Mouse (Mus musculus): ENCODE measurements around the gene Igfbp4. TPM values are rescaled to one million over a fixed set of nuclear protein-coding genes. Genes with fewer than 3 reads are reported as not detected.

The Igfbp4 gene
- total and polyA plus RNA-seq, 2 experiments, result 662 to 1,830 TPM

GRCm38 (mm10) chr11:99036254-99036653 lies 4.8 kb upstream of the Igfbp4 start:
- H3K27me3 ChIP-seq (ENCODE audit: control insufficient read depth, insufficient read depth, low read length), result no peaks in the 10 kb centered on the region
- no peak overlapping the region for H3K27ac ChIP-seq (replicated peaks; ENCODE audit: insufficient read depth, low read depth, low read length)
- H3K79me2 ChIP-seq (ENCODE audit: control insufficient read depth, insufficient read depth, low read length), result peaks cover 1% of the 10 kb centered on the region
- H3K4me1 ChIP-seq (ENCODE audit: control insufficient read depth, insufficient read depth, low read length), result no peaks in the 10 kb centered on the region
- TF ChIP-seq POLR2A (IDR thresholded peaks at IDR 0.05; ENCODE audit: extremely low read depth, insufficient read depth, low read length) (no peak), CTCF (IDR thresholded peaks at IDR 0.05; ENCODE audit: low read depth, low read length) (no peak)
- no peaks in the 10 kb centered on the region for H3K36me3 ChIP-seq (ENCODE audit: control insufficient read depth, insufficient read depth, low read length)
- H3K4me3 ChIP-seq (ENCODE audit: insufficient read depth, low read depth, low read length), result no peak overlapping the region
- no peak overlapping the region for H3K9ac ChIP-seq (ENCODE audit: low read depth, low read length)
- 69% methylated on average over 6 of the region's 6 CpGs for WGBS
- DNase-seq (ENCODE audit: extremely low read depth, low read depth, low spot score), result no peak

GRCm38 (mm10) chr11:99039782-99040181 lies 1.3 kb upstream of the Igfbp4 start:
- TF ChIP-seq POLR2A (IDR thresholded peaks at IDR 0.05; ENCODE audit: extremely low read depth, insufficient read depth, low read length) (no peak), CTCF (IDR thresholded peaks at IDR 0.05; ENCODE audit: low read depth, low read length) (peak; percentile 84)
- H3K27me3 ChIP-seq (ENCODE audit: control insufficient read depth, insufficient read depth, low read length), result no peaks in the 10 kb centered on the region
- H3K27ac ChIP-seq (replicated peaks; ENCODE audit: insufficient read depth, low read depth, low read length), result peak overlapping the region; percentile 45
- peak overlapping the region; percentile 19; the same call in 1 of the 2 replicates for H3K4me3 ChIP-seq (ENCODE audit: insufficient read depth, low read depth, low read length)
- peaks cover 3% of the 10 kb centered on the region for H3K4me1 ChIP-seq (ENCODE audit: control insufficient read depth, insufficient read depth, low read length)
- WGBS, result under 1% methylated on average over 15 of the region's 15 CpGs
- peak overlapping the region; percentile 60 for H3K9ac ChIP-seq (ENCODE audit: low read depth, low read length)
- peaks cover 11% of the 10 kb centered on the region for H3K79me2 ChIP-seq (ENCODE audit: control insufficient read depth, insufficient read depth, low read length)
- peak; percentile 77 for DNase-seq (ENCODE audit: extremely low read depth, low read depth, low spot score)
- peaks cover 2% of the 10 kb centered on the region; the same call in 1 of the 2 replicates for H3K36me3 ChIP-seq (ENCODE audit: control insufficient read depth, insufficient read depth, low read length)

GRCm38 (mm10) chr11:99040346-99040974 lies 584 bp upstream of the Igfbp4 start:
- Histone ChIP-seq H3K27me3 (ENCODE audit: control insufficient read depth, insufficient read depth, low read length) (no peaks in the 10 kb centered on the region), H3K9ac (ENCODE audit: low read depth, low read length) (peak overlapping the region; percentile 99), H3K4me3 (ENCODE audit: insufficient read depth, low read depth, low read length) (peak overlapping the region; percentile 92), H3K79me2 (ENCODE audit: control insufficient read depth, insufficient read depth, low read length) (peaks cover 11% of the 10 kb centered on the region), H3K27ac (replicated peaks; ENCODE audit: insufficient read depth, low read depth, low read length) (peak overlapping the region; percentile 98), H3K36me3 (ENCODE audit: control insufficient read depth, insufficient read depth, low read length) (peaks cover 3% of the 10 kb centered on the region; the same call in 1 of the 2 replicates), H3K4me1 (ENCODE audit: control insufficient read depth, insufficient read depth, low read length) (peaks cover 7% of the 10 kb centered on the region)
- TF ChIP-seq POLR2A (IDR thresholded peaks at IDR 0.05; ENCODE audit: extremely low read depth, insufficient read depth, low read length), result no peak
- peak; percentile 40 for TF ChIP-seq CTCF (IDR thresholded peaks at IDR 0.05; ENCODE audit: low read depth, low read length)
- WGBS, result under 1% methylated on average over 17 of the region's 17 CpGs
- DNase-seq (ENCODE audit: extremely low read depth, low read depth, low spot score), result peak; percentile 82

- H3K4me1 ChIP-seq (ENCODE audit: control insufficient read depth, insufficient read depth, low read length), result peaks cover 13% of the 10 kb centered on the region
- DNase-seq (ENCODE audit: extremely low read depth, low read depth, low spot score), result peak; percentile 61
- 6% methylated on average over 16 of the region's 16 CpGs for WGBS
- peaks cover 11% of the 10 kb centered on the region for H3K79me2 ChIP-seq (ENCODE audit: control insufficient read depth, insufficient read depth, low read length)
- H3K9ac ChIP-seq (ENCODE audit: low read depth, low read length), result peak overlapping the region; percentile 99
- H3K27me3 ChIP-seq (ENCODE audit: control insufficient read depth, insufficient read depth, low read length), result no peaks in the 10 kb centered on the region
- TF ChIP-seq CTCF (IDR thresholded peaks at IDR 0.05; ENCODE audit: low read depth, low read length) (no peak), POLR2A (IDR thresholded peaks at IDR 0.05; ENCODE audit: extremely low read depth, insufficient read depth, low read length) (no peak)
- H3K36me3 ChIP-seq (ENCODE audit: control insufficient read depth, insufficient read depth, low read length), result peaks cover 7% of the 10 kb centered on the region; the same call in 1 of the 2 replicates
- peak overlapping the region; percentile 98 for H3K27ac ChIP-seq (replicated peaks; ENCODE audit: insufficient read depth, low read depth, low read length)
- H3K4me3 ChIP-seq (ENCODE audit: insufficient read depth, low read depth, low read length), result peak overlapping the region; percentile 92
Measured at GRCm38 (mm10) chr11:99041841-99042780, 1.1 kb downstream of the Igfbp4 start.

GRCm38 (mm10) chr11:99042834-99043431 lies 1.9 kb downstream of the Igfbp4 start:
- peak overlapping the region; percentile 98 for H3K27ac ChIP-seq (replicated peaks; ENCODE audit: insufficient read depth, low read depth, low read length)
- H3K27me3 ChIP-seq (ENCODE audit: control insufficient read depth, insufficient read depth, low read length), result no peaks in the 10 kb centered on the region
- peaks cover 21% of the 10 kb centered on the region for H3K4me1 ChIP-seq (ENCODE audit: control insufficient read depth, insufficient read depth, low read length)
- H3K4me3 ChIP-seq (ENCODE audit: insufficient read depth, low read depth, low read length), result peak overlapping the region; percentile 92
- 2% methylated on average over 12 of the region's 12 CpGs for WGBS
- peaks cover 11% of the 10 kb centered on the region for H3K79me2 ChIP-seq (ENCODE audit: control insufficient read depth, insufficient read depth, low read length)
- H3K36me3 ChIP-seq (ENCODE audit: control insufficient read depth, insufficient read depth, low read length), result peaks cover 14% of the 10 kb centered on the region; the same call in 1 of the 2 replicates
- DNase-seq (ENCODE audit: extremely low read depth, low read depth, low spot score), result peak; percentile 87
- no peak for TF ChIP-seq CTCF (IDR thresholded peaks at IDR 0.05; ENCODE audit: low read depth, low read length)
- TF ChIP-seq POLR2A (IDR thresholded peaks at IDR 0.05; ENCODE audit: extremely low read depth, insufficient read depth, low read length), result 0 out of 2 replicates have a peak, but pooled peaks have one; percentile 45
- peak overlapping the region; percentile 99 for H3K9ac ChIP-seq (ENCODE audit: low read depth, low read length)
